Mouse (Mus musculus): ENCODE data around the gene Bcl11a. TPM values are rescaled to one million over a fixed set of nuclear protein-coding genes. Genes with fewer than 3 reads are reported as not detected.

The Bcl11a gene
- total RNA-seq, 2 experiments from 2014 or later, result 0.05 TPM; not detected in 1

GRCm38 (mm10) chr11:24132853-24133252 lies 55.0 kb downstream of the Bcl11a start:
- DNase-seq, result no peak

GRCm38 (mm10) chr11:24133484-24133883 lies 55.6 kb downstream of the Bcl11a start:
- DNase-seq, result no peak

GRCm38 (mm10) chr11:24133928-24134327 lies 56.1 kb downstream of the Bcl11a start:
- DNase-seq, result no peak

GRCm38 (mm10) chr11:24135244-24135643 lies 57.4 kb downstream of the Bcl11a start:
- DNase-seq, result no peak

- no peak for DNase-seq
Observed at GRCm38 (mm10) chr11:24136084-24136785, 58.4 kb downstream of the Bcl11a start.

GRCm38 (mm10) chr11:24137891-24138290 lies 60.0 kb downstream of the Bcl11a start:
- no peak for DNase-seq

- no peak for DNase-seq
Observed at GRCm38 (mm10) chr11:24138600-24139375, 60.9 kb downstream of the Bcl11a start.

- DNase-seq, result no peak
Observed at GRCm38 (mm10) chr11:24139432-24139831, 61.6 kb downstream of the Bcl11a start.

GRCm38 (mm10) chr11:24139952-24140351 lies 62.1 kb downstream of the Bcl11a start:
- DNase-seq, result no peak

GRCm38 (mm10) chr11:24140948-24141347 lies 63.1 kb downstream of the Bcl11a start:
- DNase-seq, result no peak

- no peak for DNase-seq
Observed at GRCm38 (mm10) chr11:24141479-24142251, 63.8 kb downstream of the Bcl11a start.

GRCm38 (mm10) chr11:24142316-24142715 lies 64.5 kb downstream of the Bcl11a start:
- DNase-seq, result no peak

GRCm38 (mm10) chr11:24144159-24144946 lies 66.5 kb downstream of the Bcl11a start:
- DNase-seq, result no peak

GRCm38 (mm10) chr11:24146034-24146433 lies 68.2 kb downstream of the Bcl11a start:
- no peak for DNase-seq

- no peak for DNase-seq
Observed at GRCm38 (mm10) chr11:24146437-24146836, 68.6 kb downstream of the Bcl11a start.

GRCm38 (mm10) chr11:24147698-24148097 lies 69.8 kb downstream of the Bcl11a start:
- no peak for DNase-seq

GRCm38 (mm10) chr11:24148545-24148944 lies 70.7 kb downstream of the Bcl11a start:
- no peak for DNase-seq

GRCm38 (mm10) chr11:24149462-24150220 lies 71.8 kb downstream of the Bcl11a start:
- DNase-seq, result no peak

GRCm38 (mm10) chr11:24152076-24152784 lies 74.4 kb downstream of the Bcl11a start:
- no peak for DNase-seq

GRCm38 (mm10) chr11:24153049-24153448 lies 75.2 kb downstream of the Bcl11a start:
- DNase-seq, result no peak
